Mouse (Mus musculus): ENCODE measurements around the gene Elovl2.

DNA sequence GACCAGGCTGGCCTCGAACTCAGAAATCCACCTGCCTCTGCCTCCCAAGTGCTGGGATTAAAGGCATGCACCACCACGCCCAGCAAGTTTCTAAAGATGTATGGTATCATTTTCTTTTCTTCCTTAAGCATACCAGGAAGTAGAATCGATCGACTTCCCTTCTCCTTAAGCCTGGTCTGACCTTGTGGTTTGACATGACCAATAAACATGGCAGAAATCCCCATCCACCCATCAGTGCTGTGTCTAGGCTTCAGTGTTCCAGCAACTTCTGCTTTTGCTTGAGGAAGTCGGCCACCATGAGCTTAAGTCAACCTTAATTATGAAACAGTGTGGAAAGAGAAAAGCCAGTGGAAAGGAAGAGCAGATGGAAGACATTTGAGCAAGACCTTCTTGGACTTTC, 10.1 kb upstream of the Elovl2 start:
- no peak for TF ChIP-seq CTCF (IDR thresholded peaks at IDR 0.05)
- TF ChIP-seq POLR2A (IDR thresholded peaks at IDR 0.05; ENCODE audit: insufficient read depth, low read depth, low read length): no peak
